Mouse (Mus musculus) hindbrain, postnatal 0 days (tissue): ENCODE data around the gene Ldlrad1. TPM values are rescaled to one million over a fixed set of nuclear protein-coding genes. Genes with fewer than 3 reads are reported as not detected.

Experiments
- ATAC-seq: fragments of 200-750 bp; cut with Nextera tagmentation; 2 replicates; pipeline ENCODE4 v1.8.0; 2017; ENCODE audit warnings: mild to moderate bottlenecking, moderate TSS enrichment, moderate library complexity
- DNase-seq: peaks from one replicate; pipeline ENCODE4 v3.0.0-alpha.2; 2015; ENCODE audit warnings: low spot score
- H3K27ac ChIP-seq: fragments of 300-500 bp; sonication (generic); 2 replicates; pipeline ENCODE4 v1.5.1; 2014; ENCODE audit warnings: mild to moderate bottlenecking
- H3K27me3 ChIP-seq: fragments of 300-500 bp; sonication (generic); 2 replicates; pipeline ENCODE4 v1.6.1; 2014; ENCODE audit warnings: low read length, mixed read lengths; ENCODE audit not compliant: insufficient read depth
- H3K36me3 ChIP-seq: fragments of 300-500 bp; sonication (generic); 2 replicates; pipeline ENCODE4 v1.6.1; 2014; ENCODE audit warnings: low read length, mixed read lengths; ENCODE audit not compliant: insufficient read depth
- H3K4me1 ChIP-seq: fragments of 300-500 bp; sonication (generic); 2 replicates; pipeline ENCODE4 v1.6.1; 2014; ENCODE audit warnings: antibody characterized with exemption, low read length, mixed read lengths; ENCODE audit not compliant: insufficient read depth
- H3K4me2 ChIP-seq: fragments of 300-500 bp; sonication (generic); 2 replicates; pipeline ENCODE4 v1.6.1; 2014; ENCODE audit warnings: low read depth, mild to moderate bottlenecking, low read length, moderate library complexity, mixed read lengths
- H3K4me3 ChIP-seq: fragments of 300-500 bp; sonication (generic); 2 replicates; pipeline ENCODE4 v1.5.1; 2014; ENCODE audit warnings: low read length
- H3K9ac ChIP-seq: fragments of 300-500 bp; sonication (generic); replicated peaks from 2 replicates; pipeline ENCODE4 v1.6.1; 2014; ENCODE audit warnings: mild to moderate bottlenecking, low read length, moderate library complexity, mixed read lengths
- H3K9me3 ChIP-seq: fragments of 300-500 bp; sonication (generic); 2 replicates; pipeline ENCODE4 v1.6.1; 2016; ENCODE audit warnings: low read length, mixed read lengths
- CTCF ChIP-seq: IDR thresholded peaks from 2 replicates; pipeline ENCODE4 v1.5.1; 2016; ENCODE audit warnings: antibody characterized with exemption, control low read depth, low read depth
- WGBS: fragments of 180-500 bp; shearing (Covaris S2); extraction: QIAGEN DNeasy Blood & Tissue Kit; methylation state at CpG from one replicate; pipeline ENCODE4 v1.1.7; 2014; 5-methylcytosine and 5-hydroxymethylcytosine counted together
- polyA plus RNA-seq: library from polyadenylated mRNA; unstranded; fragments of >200 nt; fragmentation: Nextera tagmentation; extraction: Ambion mirVana; gene quantifications from 2 replicates; pipeline ENCODE4 v1.2.1, GENCODE M21; 2015
- total RNA-seq: library from RNA; depleted of rRNA; stranded (reverse); fragments of >200 nt; gene quantifications from 2 replicates; pipeline ENCODE4 v1.2.3, GENCODE M21; 2014

Gene Ldlrad1
- total and polyA plus RNA-seq, 2 experiments from 2014 or later: not detected

- H3K4me3 ChIP-seq: no peak overlapping the region
- H3K9ac ChIP-seq: no peak overlapping the region
- H3K27ac ChIP-seq: no peak overlapping the region
- no peaks in the 10 kb centered on the region for H3K9me3 ChIP-seq
- no peak overlapping the region for H3K4me2 ChIP-seq
- H3K27me3 ChIP-seq: no peaks in the 10 kb centered on the region
- peaks cover 31% of the 10 kb centered on the region for H3K36me3 ChIP-seq
- TF ChIP-seq CTCF: no peak
- no peaks in the 10 kb centered on the region for H3K4me1 ChIP-seq
- no peak for DNase-seq
- WGBS: 100% methylated on average over 2 of the region's 2 CpGs
- ATAC-seq: no peak
Measured at GRCm38 (mm10) chr4:107207016-107207415, 2.0 kb upstream of the Ldlrad1 start.

DNA sequence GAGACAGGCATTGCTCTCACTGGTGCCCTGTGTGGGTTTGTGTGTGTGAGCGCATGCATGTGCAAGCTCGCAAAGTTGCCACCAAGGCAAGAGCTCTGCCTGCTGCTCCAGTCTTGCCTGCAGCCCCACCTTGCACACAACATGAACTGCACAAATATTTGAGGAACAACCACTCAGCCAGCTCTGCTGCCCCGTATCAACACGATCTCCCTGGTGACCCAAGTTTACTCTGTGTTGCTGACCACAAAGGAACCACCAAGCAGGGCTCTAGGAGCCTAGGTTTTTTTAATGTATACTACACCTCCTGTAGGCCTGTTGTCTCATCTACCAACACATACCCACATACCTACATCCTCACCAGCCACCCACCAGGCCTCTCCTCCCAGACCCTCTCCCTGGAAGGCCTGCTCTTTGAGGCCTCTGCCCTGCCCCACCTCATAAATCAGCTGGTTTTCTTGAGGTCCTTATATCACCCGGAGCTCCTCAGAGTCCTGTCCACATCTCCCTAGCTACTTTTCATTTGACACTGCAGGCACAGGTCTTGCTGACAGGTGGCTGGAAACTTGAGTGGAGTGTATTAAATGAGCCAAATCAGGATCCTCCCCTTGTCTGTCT is 1.6 kb downstream of the Ldlrad1 start:
- no peaks in the 10 kb centered on the region for H3K9me3 ChIP-seq
- H3K4me2 ChIP-seq: no peak overlapping the region
- peaks cover 11% of the 10 kb centered on the region; the same call in 1 of the 2 replicates for H3K36me3 ChIP-seq
- TF ChIP-seq CTCF: no peak
- H3K4me3 ChIP-seq: no peak overlapping the region
- H3K27ac ChIP-seq: no peak overlapping the region
- H3K4me1 ChIP-seq: no peaks in the 10 kb centered on the region
- no peak for DNase-seq
- ATAC-seq: no peak
- no peaks in the 10 kb centered on the region for H3K27me3 ChIP-seq
- WGBS: 84% methylated on average over 5 of the region's 5 CpGs
- H3K9ac ChIP-seq: no peak overlapping the region

GRCm38 (mm10) chr4:107211465-107211864 is 2.5 kb downstream of the Ldlrad1 start:
- DNase-seq: no peak
- Histone ChIP-seq H3K4me1 (no peaks in the 10 kb centered on the region), H3K4me3 (no peak overlapping the region), H3K36me3 (peaks cover 4% of the 10 kb centered on the region; the same call in 1 of the 2 replicates), H3K27ac (no peak overlapping the region), H3K9me3 (no peaks in the 10 kb centered on the region), H3K9ac (no peak overlapping the region), H3K4me2 (no peak overlapping the region), H3K27me3 (no peaks in the 10 kb centered on the region)
- WGBS: 68% methylated on average over 4 of the region's 4 CpGs
- no peak for TF ChIP-seq CTCF
- ATAC-seq: no peak

GRCm38 (mm10) chr4:107211936-107212335 is 3.0 kb downstream of the Ldlrad1 start:
- WGBS: 83% methylated on average over 5 of the region's 5 CpGs
- TF ChIP-seq CTCF: no peak
- Histone ChIP-seq H3K27me3 (no peaks in the 10 kb centered on the region), H3K4me2 (no peak overlapping the region), H3K27ac (no peak overlapping the region), H3K4me1 (no peaks in the 10 kb centered on the region), H3K4me3 (no peak overlapping the region), H3K9me3 (no peaks in the 10 kb centered on the region), H3K36me3 (peaks cover 4% of the 10 kb centered on the region; the same call in 1 of the 2 replicates), H3K9ac (no peak overlapping the region)
- DNase-seq: no peak
- ATAC-seq: no peak

DNA sequence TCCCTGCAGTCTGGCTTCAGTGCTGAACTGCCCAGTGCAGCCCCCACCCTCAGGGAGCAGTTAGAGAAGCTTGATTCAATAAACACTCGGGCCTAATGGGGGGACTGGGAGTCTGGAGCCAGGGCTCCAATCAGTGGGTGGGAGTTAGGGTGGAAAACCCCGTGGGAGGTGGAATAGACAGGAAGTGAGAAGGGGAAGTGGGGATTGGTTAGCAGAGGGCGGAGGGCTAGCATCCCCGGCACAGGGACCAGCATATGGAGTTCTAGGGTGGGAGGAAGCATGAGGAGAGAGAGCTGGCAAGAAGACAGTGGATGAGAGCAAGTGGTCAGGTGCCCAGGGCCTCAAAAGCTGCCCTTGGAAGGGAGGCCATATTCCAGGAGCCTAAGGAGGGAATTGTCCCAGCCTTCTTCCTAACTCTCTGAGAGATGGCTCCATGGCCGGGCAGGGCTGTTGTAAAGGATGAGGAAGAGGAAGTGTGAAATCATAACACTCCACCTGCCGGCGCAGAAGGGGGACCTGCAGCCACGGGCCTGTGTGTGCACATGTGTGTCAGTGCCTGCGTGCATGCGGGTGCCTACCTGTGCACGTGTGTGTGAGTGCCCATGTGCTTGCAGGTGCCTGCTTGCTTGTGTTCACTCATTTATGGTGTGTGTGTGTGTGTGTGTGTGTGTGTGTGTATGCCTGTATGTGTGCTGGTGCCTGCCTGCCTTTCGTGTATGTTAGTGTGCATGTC is 4.5 kb downstream of the Ldlrad1 start:
- H3K9me3 ChIP-seq: no peaks in the 10 kb centered on the region
- no peak overlapping the region for H3K9ac ChIP-seq
- DNase-seq (no peak), ATAC-seq (0 out of 2 replicates have a peak, but pooled peaks have one; percentile 24)
- H3K4me3 ChIP-seq: no peak overlapping the region
- WGBS: 76% methylated on average over 12 of the region's 12 CpGs
- H3K27ac ChIP-seq: no peak overlapping the region
- H3K36me3 ChIP-seq: 0 out of 2 replicates have a peak, but pooled peaks cover 4% of the 10 kb centered on the region
- H3K4me1 ChIP-seq: no peaks in the 10 kb centered on the region
- H3K4me2 ChIP-seq: no peak overlapping the region
- TF ChIP-seq CTCF: no peak
- H3K27me3 ChIP-seq: no peaks in the 10 kb centered on the region

GRCm38 (mm10) chr4:107217574-107217973 is 8.6 kb downstream of the Ldlrad1 start:
- Histone ChIP-seq H3K27me3 (no peaks in the 10 kb centered on the region), H3K36me3 (no peaks in the 10 kb centered on the region), H3K9ac (no peak overlapping the region), H3K4me1 (no peaks in the 10 kb centered on the region), H3K4me2 (no peak overlapping the region), H3K4me3 (no peak overlapping the region), H3K27ac (no peak overlapping the region), H3K9me3 (no peaks in the 10 kb centered on the region)
- DNase-seq (no peak), ATAC-seq (no peak)
- 84% methylated on average over 9 of the region's 9 CpGs for WGBS
- TF ChIP-seq CTCF: no peak

- Histone ChIP-seq H3K27ac (no peak overlapping the region), H3K27me3 (no peaks in the 10 kb centered on the region), H3K9ac (no peak overlapping the region), H3K9me3 (no peaks in the 10 kb centered on the region), H3K4me2 (no peak overlapping the region), H3K36me3 (no peaks in the 10 kb centered on the region), H3K4me3 (no peak overlapping the region), H3K4me1 (no peaks in the 10 kb centered on the region)
- DNase-seq (no peak), ATAC-seq (no peak)
- WGBS: 91% methylated on average over 5 of the region's 5 CpGs
- no peak for TF ChIP-seq CTCF
Measured at GRCm38 (mm10) chr4:107221524-107221923, 12.5 kb downstream of the Ldlrad1 start.
